Comparison of ENCODE assay signal across 33 mouse cellular contexts in the genomic region with DNA sequence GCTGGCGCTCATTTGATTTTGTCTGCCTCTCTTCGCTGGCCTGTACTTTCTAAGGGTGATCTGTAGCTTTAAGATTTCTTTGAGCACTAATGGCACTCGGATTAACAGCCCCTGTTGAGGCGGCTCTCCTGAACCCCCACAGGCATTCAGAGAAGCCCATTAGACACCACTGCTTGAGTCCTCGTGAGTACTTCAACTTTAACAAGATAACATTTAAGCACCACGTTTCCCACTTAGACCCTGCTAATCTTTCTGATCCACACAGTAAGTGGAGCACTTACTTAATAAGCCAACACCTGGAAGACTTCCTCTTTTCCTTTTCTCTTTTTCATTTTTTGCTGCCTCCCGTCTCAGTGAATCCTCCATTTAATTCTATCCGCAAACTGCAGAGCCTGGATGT. TPM values are rescaled to one million over a fixed set of nuclear protein-coding genes. Genes with fewer than 3 reads are reported as not detected.
DNase-seq lines count a peak whose midpoint lies in the region; ATAC-seq and TF ChIP-seq lines count a peak whose summit lies in the region.
"Had no signal": no experiment of that assay in that cellular context is flagged by ENCODE, and none has a peak within 500 bp of the region (broad histone marks: within the 10 kb centered on the region; RNA-seq: fewer than 3 reads in every experiment).

No protein-coding gene starts in this region.

- no peak for TF ChIP-seq CTCF in lung, postnatal 0 days (IDR thresholded peaks at IDR 0.05)
- no peak for TF ChIP-seq CTCF in lung, adult 2 months (IDR thresholded peaks at IDR 0.05; ENCODE audit: insufficient read depth, low read length)

- no peak overlapping the region for H3K4me3 ChIP-seq in lung, postnatal 0 days (ENCODE audit: low read depth, low read length)
- H3K4me3 ChIP-seq in lung, adult 2 months (replicated peaks; ENCODE audit: extremely low read depth, low read depth, low read length), result no peak overlapping the region
- H3K4me3 ChIP-seq: forebrain, embryonic 10.5 days; forebrain, embryonic 13.5 days; heart, adult 2 months; heart, embryonic 10.5 days; heart, embryonic 13.5 days had no signal

- 44% methylated on average over 8 of the region's 8 CpGs for WGBS in lung, postnatal 0 days
- 65% methylated on average over 8 of the region's 8 CpGs for WGBS in lung, adult 2 months

- ATAC-seq in lung, postnatal 0 days, result peak; percentile 76
- no peak for ATAC-seq in inflammation-experienced regulatory T-cells, adult 6 months
- ATAC-seq: forebrain, embryonic 13.5 days; forebrain, embryonic 16.5 days; hindbrain, postnatal 0 days had no signal

- no peaks in the 10 kb centered on the region for H3K27me3 ChIP-seq in lung, postnatal 0 days (replicated peaks; ENCODE audit: insufficient read depth, low read length)
- H3K27me3 ChIP-seq: forebrain, embryonic 13.5 days; heart, embryonic 13.5 days had no signal

- no peak overlapping the region for H3K9ac ChIP-seq in lung, postnatal 0 days (replicated peaks; ENCODE audit: low read depth)
- H3K9ac ChIP-seq: forebrain, embryonic 13.5 days; heart, embryonic 13.5 days; hindbrain, embryonic 14.5 days had no signal

- no peaks in the 10 kb centered on the region for H3K4me1 ChIP-seq in lung, postnatal 0 days (ENCODE audit: insufficient read depth, low read depth, low read length)
- H3K4me1 ChIP-seq in lung, adult 2 months (ENCODE audit: control insufficient read depth, insufficient read depth, low read length), result no peaks in the 10 kb centered on the region; the same call in 1 of the 2 replicates
- H3K4me1 ChIP-seq: forebrain, embryonic 13.5 days had no signal

- TF ChIP-seq POLR2A in lung, adult 2 months (IDR thresholded peaks at IDR 0.05; ENCODE audit: borderline replicate concordance, extremely low read depth, low read depth, low read length), result no peak

- peak; percentile 62; the same call in 1 of the 2 replicates for TF ChIP-seq EP300 in lung, postnatal 0 days (IDR thresholded peaks at IDR 0.05)

- no peaks in the 10 kb centered on the region for H3K9me3 ChIP-seq in lung, postnatal 0 days (ENCODE audit: low read length)
- H3K9me3 ChIP-seq: forebrain, embryonic 10.5 days; forebrain, embryonic 13.5 days; heart, embryonic 10.5 days; heart, embryonic 13.5 days had no signal

- peak overlapping the region; percentile 8; the same call in 1 of the 2 replicates for H3K4me2 ChIP-seq in lung, postnatal 0 days (replicated peaks; ENCODE audit: low read depth, low read length)
- H3K4me2 ChIP-seq: forebrain, embryonic 13.5 days; heart, embryonic 13.5 days; hindbrain, embryonic 14.5 days had no signal

- H3K27ac ChIP-seq in lung, postnatal 0 days (ENCODE audit: low read length), result no peak overlapping the region
- H3K27ac ChIP-seq: forebrain, embryonic 10.5 days; forebrain, embryonic 13.5 days; heart, adult 2 months; heart, embryonic 10.5 days; heart, embryonic 13.5 days; hindbrain, embryonic 14.5 days; hindbrain, postnatal 0 days had no signal

- peak; percentile 40 for DNase-seq in heart, adult 11 months
- no peak for DNase-seq in heart, adult 18-20 months
- peak; percentile 72 for DNase-seq in lung, postnatal 0 days (ENCODE audit: low spot score)
- no peak for DNase-seq in lung, adult 2 months
- DNase-seq in retina, postnatal 1 day, result peak; percentile 45
- DNase-seq in retina, embryonic 14.5 days (ENCODE audit: low spot score), result no peak
- DNase-seq in urinary bladder, postnatal 36 days (ENCODE audit: low spot score in 2 of 2), result no peak
- DNase-seq: adrenal gland, adult 2 months; adrenal gland, postnatal 14 days; cerebellum, adult 11-12 months; cerebellum, adult 8-10 months; cerebellum, postnatal 10 days; cerebellum, postnatal 36 days; gastrocnemius, postnatal 10 days; heart, adult 2 months; heart, postnatal 14 days had no signal

- no peaks in the 10 kb centered on the region for H3K36me3 ChIP-seq in lung, postnatal 0 days (ENCODE audit: insufficient read depth, low read length)

RNA-seq across cellular contexts. Expression of gene Txnrd3, which starts 21.4 kb away (rescaled TPM):
- total RNA-seq in heart, adult 18-20 months (2021), result 10 to 100 TPM; 14.6 to 17.1 TPM
- 20.6 and 26.3 TPM in 2 replicates for polyA plus RNA-seq in lung, postnatal 0 days (2015; fragmentation: Nextera tagmentation; extraction: Ambion mirVana)
- 13.8 and 15.5 TPM in 2 replicates for polyA plus RNA-seq in lung, adult 2 months (2012; rRNA removed)
- polyA plus RNA-seq in inflammation-experienced regulatory T-cells, adult 6 months (2017; shearing (Covaris generic)), result under 1 TPM in 2 of 3 experiments, not detected in 1; 0.48 to 0.74 TPM

RNA-seq across cellular contexts. Expression of gene Vmn1r40, which starts 42.2 kb away (rescaled TPM):
- total RNA-seq in heart, adult 18-20 months (2021), result not detected
- polyA plus RNA-seq in lung, postnatal 0 days (2015; fragmentation: Nextera tagmentation; extraction: Ambion mirVana), result not detected in 2 replicates
- polyA plus RNA-seq in lung, adult 2 months (2012; rRNA removed), result not detected in 2 replicates
- not detected for polyA plus RNA-seq in inflammation-experienced regulatory T-cells, adult 6 months (2017; shearing (Covaris generic))
- total RNA-seq: adrenal gland, adult 2 months; adrenal gland, postnatal 14 days; adrenal gland, postnatal 4 days; ES-E14; gastrocnemius, adult 18-20 months; gastrocnemius, postnatal 10 days; gastrocnemius, postnatal 4 days; heart, adult 2 months; heart, postnatal 14 days; heart, postnatal 4 days; hindbrain, postnatal 0 days had no signal
- polyA plus RNA-seq: adrenal gland, adult 2 months; embryonic facial prominence, embryonic 11.5 days; embryonic facial prominence, embryonic 14.5 days; forebrain, embryonic 10.5 days; forebrain, embryonic 13.5 days; forebrain, embryonic 16.5 days; heart, adult 2 months; heart, embryonic 10.5 days; heart, embryonic 13.5 days; heart, embryonic 16.5 days; hindbrain, embryonic 11.5 days; hindbrain, embryonic 14.5 days; hindbrain, postnatal 0 days had no signal

Comparison
In these comparisons a context has a peak if more than half of its experiments do, and no peak if none do; other contexts are left out.
1. DNase-seq: peak in heart, adult 11 months (single experiment), lung, postnatal 0 days (single experiment) and retina, postnatal 1 day (single experiment); none in heart, adult 18-20 months (0 of 2), lung, adult 2 months (single experiment), retina, embryonic 14.5 days (single experiment) and urinary bladder, postnatal 36 days (0 of 2).